Comparison of ENCODE assay signal across 8 mouse cellular contexts in the genomic region with DNA sequence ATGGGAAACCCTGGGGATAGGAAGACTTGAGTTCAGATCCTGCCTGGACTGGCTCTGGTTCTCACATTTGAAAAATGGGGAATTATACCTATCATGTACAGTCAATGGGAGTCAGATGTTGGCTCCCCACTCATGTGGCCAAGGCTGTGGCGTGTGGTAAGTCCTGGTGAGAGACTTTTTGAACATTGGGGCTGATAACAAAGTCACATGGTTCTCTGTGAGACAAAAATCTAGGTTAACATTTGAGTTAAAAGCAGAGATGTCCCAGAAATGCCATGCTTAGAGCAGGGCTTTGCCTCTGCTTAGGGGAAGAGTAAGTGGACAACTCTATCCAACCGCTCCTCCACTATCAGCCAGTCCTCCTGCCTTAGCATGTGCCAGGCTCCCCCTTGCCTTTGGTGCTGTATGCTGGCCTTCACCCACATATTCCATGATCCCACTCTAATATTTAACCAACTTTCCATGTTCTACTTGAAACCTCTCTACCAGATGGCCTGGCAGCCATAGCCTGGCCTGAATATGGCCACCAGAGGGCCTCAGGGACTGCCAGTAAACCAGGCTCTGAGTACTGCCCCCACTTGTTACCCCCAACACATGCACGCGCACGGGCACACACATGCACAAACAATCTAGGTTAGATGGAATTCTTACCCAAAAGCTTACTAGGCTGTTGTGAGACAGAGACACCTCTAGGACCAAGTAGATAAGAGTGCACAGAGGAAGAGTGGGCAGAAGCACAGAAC. TPM values are rescaled to one million over a fixed set of nuclear protein-coding genes. Genes with fewer than 3 reads are reported as not detected.
DNase-seq lines count a peak whose midpoint lies in the region; TF ChIP-seq lines count a peak whose summit lies in the region.

No protein-coding gene starts in this region.

- H3K4me1 ChIP-seq in heart, adult 2 months (ENCODE audit: control insufficient read depth, insufficient read depth, low read length) = no peaks in the 10 kb centered on the region
- peaks cover 11% of the 10 kb centered on the region for H3K4me1 ChIP-seq in olfactory bulb, adult 2 months (ENCODE audit: control insufficient read depth, insufficient read depth, low read length)

- no peak for TF ChIP-seq EP300 in heart, adult 2 months (IDR thresholded peaks at IDR 0.05; ENCODE audit: insufficient read depth, low read depth, low read length)

- no peaks in the 10 kb centered on the region for H3K36me3 ChIP-seq in heart, adult 2 months (ENCODE audit: control insufficient read depth, insufficient read depth, low read length)

- peak; percentile 36 to 44 for DNase-seq in heart, adult 2 months
- DNase-seq in heart, adult 8-10 months (ENCODE audit: low spot score) = no peak
- DNase-seq in right cerebral cortex, adult 2 months (ENCODE audit: low spot score in 2 of 2) = peak; percentile 34 to 58
- no peak for DNase-seq in right cerebral cortex, adult 18-20 months
- DNase-seq in cerebellum, adult 11-12 months = peak; percentile 77
- DNase-seq in kidney, adult 9 months = peak; percentile 77
- DNase-seq in frontal cortex, postnatal 25 days (ENCODE audit: low spot score in 2 of 2) = no peak

- no peak overlapping the region for H3K4me3 ChIP-seq in heart, adult 2 months
- H3K4me3 ChIP-seq in olfactory bulb, adult 2 months (ENCODE audit: insufficient read depth, low read depth, low read length) = no peak overlapping the region

- no peak overlapping the region for H3K9ac ChIP-seq in heart, adult 2 months (ENCODE audit: low read depth, low read length)

- H3K79me2 ChIP-seq in heart, adult 2 months (replicated peaks; ENCODE audit: control insufficient read depth, insufficient read depth, low read length) = no peaks in the 10 kb centered on the region

- no peaks in the 10 kb centered on the region for H3K27me3 ChIP-seq in heart, adult 2 months (ENCODE audit: control insufficient read depth, insufficient read depth, low read length)

- TF ChIP-seq POLR2A in heart, adult 2 months (IDR thresholded peaks at IDR 0.05; ENCODE audit: insufficient read depth, low read depth, low read length) = no peak
- TF ChIP-seq POLR2A in olfactory bulb, adult 2 months (IDR thresholded peaks at IDR 0.05; ENCODE audit: insufficient read depth, low read depth, low read length) = no peak

- 51% methylated on average over 5 of the region's 5 CpGs for WGBS in heart, adult 2 months
- WGBS in olfactory bulb, adult 2 months = 67% methylated on average over 5 of the region's 5 CpGs

- H3K27ac ChIP-seq in heart, adult 2 months = no peak overlapping the region
- H3K27ac ChIP-seq in olfactory bulb, adult 2 months (ENCODE audit: insufficient read depth, low read depth, low read length) = no peak overlapping the region

- intact Hi-C loops in heart, adult 2 months (cut with DNase I) = no loop called here

- peak; percentile 76 for TF ChIP-seq CTCF in heart, adult 2 months (IDR thresholded peaks at IDR 0.05)
- TF ChIP-seq CTCF in olfactory bulb, adult 2 months (IDR thresholded peaks at IDR 0.05; ENCODE audit: insufficient read depth, low read depth, low read length) = 0 out of 2 replicates have a peak, but pooled peaks have one; percentile 40

RNA-seq across cellular contexts. Expression of gene Arvcf, which starts 3.5 kb away (rescaled TPM):
- 10 to 100 TPM; 14.4 to 16.4 TPM for total RNA-seq in heart, adult 2 months (2021)
- 13.9 and 17.0 TPM in 2 replicates for polyA plus RNA-seq in heart, adult 2 months (2012; rRNA removed)
- total RNA-seq in heart, adult 8-10 months (2022) = 10 to 100 TPM; 12.6 to 20.0 (median 16.2) TPM
- 956 TPM in 1 of 2 replicates, not detected in the other for polyA plus RNA-seq in olfactory bulb, adult 2 months (2012; ENCODE audit: insufficient read depth, insufficient read length, low replicate concordance, missing spikeins)

RNA-seq across cellular contexts. Expression of gene Tango2, which starts 3.6 kb away (rescaled TPM):
- 100 to 1,000 TPM; 173 to 181 TPM for total RNA-seq in heart, adult 2 months (2021)
- 283 and 382 TPM in 2 replicates for polyA plus RNA-seq in heart, adult 2 months (2012; rRNA removed)
- 100 to 1,000 TPM; 184 to 210 (median 190) TPM for total RNA-seq in heart, adult 8-10 months (2022)
- not detected in 2 replicates for polyA plus RNA-seq in olfactory bulb, adult 2 months (2012; ENCODE audit: insufficient read depth, insufficient read length, low replicate concordance, missing spikeins)

Comparison
In these comparisons a context has a peak if more than half of its experiments do, and no peak if none do; other contexts are left out.
1. DNase-seq: peak in heart, adult 2 months (2 of 2), right cerebral cortex, adult 2 months (2 of 2), cerebellum, adult 11-12 months (single experiment) and kidney, adult 9 months (single experiment); none in heart, adult 8-10 months (single experiment), right cerebral cortex, adult 18-20 months (single experiment) and frontal cortex, postnatal 25 days (0 of 2).